In genomic region chr17:30932836-30933235, GRCm38 (mm10) we compare ENCODE assay signal across 25 mouse cellular contexts. TPM values are rescaled to one million over a fixed set of nuclear protein-coding genes. Genes with fewer than 3 reads are reported as not detected.
A peak's percentile ranks its signal among the peaks of the same experiment; 100 is the strongest.
DNase-seq lines count a peak whose midpoint lies in the region; ATAC-seq and TF ChIP-seq lines count a peak whose summit lies in the region.
"Had no signal": no experiment of that assay in that cellular context is flagged by ENCODE, and none has a peak within 500 bp of the region (broad histone marks: within the 10 kb centered on the region; RNA-seq: fewer than 3 reads in every experiment).

No protein-coding gene starts in this region.

- no peak for TF ChIP-seq CTCF in G1E (IDR thresholded peaks at IDR 0.05; ENCODE audit: low read depth, low read length)
- no peak for TF ChIP-seq CTCF in left cerebral cortex, adult 2 months (IDR thresholded peaks at IDR 0.05)
- no peak for TF ChIP-seq CTCF in liver, postnatal 0 days (IDR thresholded peaks at IDR 0.05; ENCODE audit: low read depth)

- no peak for TF ChIP-seq EP300 in liver, postnatal 0 days (IDR thresholded peaks at IDR 0.05; ENCODE audit: low read depth)

- intact Hi-C loops in left cerebral cortex, postnatal 4 days (cut with DNase I): no loop called here
- intact Hi-C loops in left cerebral cortex, adult 2 months (cut with DNase I): no loop called here

- 87% methylated on average over 5 of the region's 5 CpGs for WGBS in midbrain, embryonic 11.5 days
- WGBS in midbrain, embryonic 15.5 days: 90% methylated on average over 5 of the region's 5 CpGs
- 34% methylated on average over 5 of the region's 5 CpGs for WGBS in limb, embryonic 10.5 days
- 82% methylated on average over 5 of the region's 5 CpGs for WGBS in liver, postnatal 0 days (ENCODE audit: insufficient replicate concordance)

- H3K27ac ChIP-seq in midbrain, embryonic 11.5 days (ENCODE audit: low read depth, low read length): no peak overlapping the region
- H3K27ac ChIP-seq in midbrain, embryonic 15.5 days: no peak overlapping the region
- no peak overlapping the region for H3K27ac ChIP-seq in limb, embryonic 10.5 days
- H3K27ac ChIP-seq in left cerebral cortex, adult 2 months: no peak overlapping the region
- H3K27ac ChIP-seq in liver, postnatal 0 days (ENCODE audit: low read depth): no peak overlapping the region
- H3K27ac ChIP-seq: embryonic facial prominence, embryonic 10.5 days; embryonic facial prominence, embryonic 12.5 days; forebrain, embryonic 13.5 days; forebrain, embryonic 15.5 days had no signal

- ATAC-seq in midbrain, embryonic 11.5 days (ENCODE audit: low FRiP score): no peak
- no peak for ATAC-seq in midbrain, embryonic 15.5 days (replicated peaks)
- no peak for ATAC-seq in G1E (ENCODE audit: extremely low read depth, insufficient number of reproducible peaks, low FRiP score, poor library complexity, severe bottlenecking)
- ATAC-seq in liver, postnatal 0 days: no peak
- ATAC-seq: activated CD4-positive, CD25-positive, alpha-beta regulatory T cell, adult 4 months; forebrain, embryonic 13.5 days; forebrain, embryonic 15.5 days; forebrain, postnatal 0 days; Patski had no signal

- H3K27me3 ChIP-seq in midbrain, embryonic 11.5 days (ENCODE audit: control insufficient read depth, insufficient read depth, low read length): no peaks in the 10 kb centered on the region
- H3K27me3 ChIP-seq in midbrain, embryonic 15.5 days (replicated peaks): no peaks in the 10 kb centered on the region
- no peaks in the 10 kb centered on the region for H3K27me3 ChIP-seq in G1E (ENCODE audit: insufficient read depth, low read length)
- no peaks in the 10 kb centered on the region; the same call in 1 of the 2 replicates for H3K27me3 ChIP-seq in limb, embryonic 10.5 days (ENCODE audit: low read depth, poor library complexity, severe bottlenecking)
- H3K27me3 ChIP-seq in liver, postnatal 0 days (ENCODE audit: insufficient read depth, low read length): no peaks in the 10 kb centered on the region
- H3K27me3 ChIP-seq: embryonic facial prominence, embryonic 12.5 days; forebrain, embryonic 13.5 days; forebrain, embryonic 15.5 days; Patski had no signal

- H3K36me3 ChIP-seq in midbrain, embryonic 11.5 days (ENCODE audit: control insufficient read depth, insufficient read depth, low read length): no peaks in the 10 kb centered on the region
- H3K36me3 ChIP-seq in midbrain, embryonic 15.5 days (replicated peaks): no peaks in the 10 kb centered on the region
- H3K36me3 ChIP-seq in G1E (replicated peaks): no peaks in the 10 kb centered on the region
- H3K36me3 ChIP-seq in limb, embryonic 10.5 days: no peaks in the 10 kb centered on the region
- no peaks in the 10 kb centered on the region for H3K36me3 ChIP-seq in liver, postnatal 0 days (replicated peaks; ENCODE audit: insufficient read depth, low read length)
- H3K36me3 ChIP-seq: embryonic facial prominence, embryonic 10.5 days; embryonic facial prominence, embryonic 12.5 days; forebrain, embryonic 15.5 days had no signal

- no peaks in the 10 kb centered on the region for H3K9me3 ChIP-seq in midbrain, embryonic 11.5 days (ENCODE audit: control insufficient read depth, low read length)
- no peaks in the 10 kb centered on the region for H3K9me3 ChIP-seq in midbrain, embryonic 15.5 days
- peaks cover 87% of the 10 kb centered on the region for H3K9me3 ChIP-seq in G1E (replicated peaks)
- no peaks in the 10 kb centered on the region for H3K9me3 ChIP-seq in limb, embryonic 10.5 days (replicated peaks)
- no peaks in the 10 kb centered on the region for H3K9me3 ChIP-seq in liver, postnatal 0 days (ENCODE audit: low read length)
- H3K9me3 ChIP-seq: embryonic facial prominence, embryonic 10.5 days; embryonic facial prominence, embryonic 12.5 days; forebrain, embryonic 13.5 days; forebrain, embryonic 15.5 days had no signal

- peak; percentile 81 for DNase-seq in midbrain, embryonic 11.5 days (ENCODE audit: low spot score, missing footprints)
- DNase-seq in G1E (ENCODE audit: low spot score): no peak
- DNase-seq in embryo, embryonic 10.5 days (ENCODE audit: low spot score): peak; percentile 54
- peak; percentile 59 for DNase-seq in limb, embryonic 10.5 days (ENCODE audit: low spot score)
- no peak for DNase-seq in left cerebral cortex, postnatal 4 days
- DNase-seq in left cerebral cortex, adult 2 months (ENCODE audit: extremely low spot score in 1 of 2, low spot score in 2 of 2): no peak
- no peak for DNase-seq in liver, postnatal 0 days
- DNase-seq: adrenal gland, adult 8-10 months; adrenal gland, postnatal 14 days; adrenal gland, postnatal 36 days; cerebellum, adult 11-12 months; cerebellum, adult 2 months; cerebellum, adult 9-10 months; cerebellum, postnatal 10 days; cerebellum, postnatal 25 days; forebrain, postnatal 0 days had no signal

- H3K4me3 ChIP-seq in midbrain, embryonic 11.5 days (ENCODE audit: low read depth, low read length): no peak overlapping the region
- no peak overlapping the region for H3K4me3 ChIP-seq in midbrain, embryonic 15.5 days
- H3K4me3 ChIP-seq in G1E (ENCODE audit: low read depth, low read length): 0 out of 2 replicates have a peak overlapping the region, but pooled peaks have one; percentile 27
- H3K4me3 ChIP-seq in limb, embryonic 10.5 days: no peak overlapping the region
- H3K4me3 ChIP-seq in left cerebral cortex, adult 2 months: no peak overlapping the region
- no peak overlapping the region for H3K4me3 ChIP-seq in liver, postnatal 0 days (ENCODE audit: low read depth, low read length)
- H3K4me3 ChIP-seq: embryonic facial prominence, embryonic 10.5 days; embryonic facial prominence, embryonic 12.5 days; forebrain, embryonic 13.5 days; forebrain, embryonic 15.5 days had no signal

- H3K9ac ChIP-seq in midbrain, embryonic 11.5 days (ENCODE audit: low read length): no peak overlapping the region
- no peak overlapping the region for H3K9ac ChIP-seq in midbrain, embryonic 15.5 days
- no peak overlapping the region for H3K9ac ChIP-seq in liver, postnatal 0 days (replicated peaks)
- H3K9ac ChIP-seq: embryonic facial prominence, embryonic 12.5 days; forebrain, embryonic 13.5 days; forebrain, embryonic 15.5 days; forebrain, postnatal 0 days had no signal

- H3K4me1 ChIP-seq in midbrain, embryonic 11.5 days (ENCODE audit: control insufficient read depth, insufficient read depth, low read length): no peaks in the 10 kb centered on the region
- H3K4me1 ChIP-seq in midbrain, embryonic 15.5 days: no peaks in the 10 kb centered on the region
- no peaks in the 10 kb centered on the region for H3K4me1 ChIP-seq in G1E (ENCODE audit: insufficient read depth, low read depth, low read length)
- peaks cover 19% of the 10 kb centered on the region for H3K4me1 ChIP-seq in limb, embryonic 10.5 days
- H3K4me1 ChIP-seq in liver, postnatal 0 days (ENCODE audit: insufficient read depth): no peaks in the 10 kb centered on the region
- H3K4me1 ChIP-seq: embryonic facial prominence, embryonic 12.5 days; forebrain, embryonic 15.5 days had no signal

- H3K4me2 ChIP-seq in midbrain, embryonic 11.5 days: no peak overlapping the region
- H3K4me2 ChIP-seq in midbrain, embryonic 15.5 days: no peak overlapping the region
- H3K4me2 ChIP-seq in liver, postnatal 0 days (ENCODE audit: low read depth, low read length): no peak overlapping the region
- H3K4me2 ChIP-seq: embryonic facial prominence, embryonic 12.5 days; forebrain, embryonic 13.5 days; forebrain, embryonic 15.5 days had no signal

RNA-seq across cellular contexts. Expression of gene Umodl1, which starts 21.6 kb away (rescaled TPM):
- polyA plus RNA-seq in midbrain, embryonic 11.5 days (2014; fragmentation: Nextera tagmentation; extraction: Ambion mirVana): 0.07 TPM in 1 of 2 replicates, not detected in the other
- 0.04 TPM in 1 of 2 replicates, not detected in the other for polyA plus RNA-seq in midbrain, embryonic 15.5 days (2015; fragmentation: Nextera tagmentation; extraction: Ambion mirVana)
- total RNA-seq in G1E (2014; fragmentation: Nextera tagmentation) (not detected in 2 replicates), G1E (2017) (0.16 TPM in 1 of 2 replicates, not detected in the other)
- polyA plus RNA-seq in G1E (2012): 0.01 TPM in 1 of 2 replicates, not detected in the other
- polyA plus RNA-seq in limb, embryonic 10.5 days (2016; fragmentation: Nextera tagmentation; extraction: Ambion mirVana): 0.09 and 0.24 TPM in 2 replicates
- under 1 TPM in 1 of 2 experiments, not detected in 1; 0.14 TPM for total RNA-seq in left cerebral cortex, postnatal 4 days (2021)
- under 1 TPM; 0.14 to 0.16 TPM for total RNA-seq in left cerebral cortex, adult 2 months (2021)
- polyA plus RNA-seq in liver, postnatal 0 days (2015; fragmentation: Nextera tagmentation; extraction: Ambion mirVana): 0.05 and 0.17 TPM in 2 replicates
- total RNA-seq: ES-E14 had no signal
- polyA plus RNA-seq: activated CD4-positive, CD25-positive, alpha-beta regulatory T cell, adult 4 months; C2C12; forebrain, embryonic 13.5 days; forebrain, embryonic 15.5 days; Patski had no signal

RNA-seq across cellular contexts. Expression of gene Glp1r, which starts 31.2 kb away (rescaled TPM):
- 0.04 and 0.10 TPM in 2 replicates for polyA plus RNA-seq in midbrain, embryonic 11.5 days (2014; fragmentation: Nextera tagmentation; extraction: Ambion mirVana)
- polyA plus RNA-seq in midbrain, embryonic 15.5 days (2015; fragmentation: Nextera tagmentation; extraction: Ambion mirVana): 0.71 and 0.75 TPM in 2 replicates
- total RNA-seq in G1E (2014; fragmentation: Nextera tagmentation) (not detected in 2 replicates), G1E (2017) (0.05 TPM in 1 of 2 replicates, not detected in the other)
- not detected in 2 replicates for polyA plus RNA-seq in G1E (2012)
- 0.10 TPM in 1 of 2 replicates, not detected in the other for polyA plus RNA-seq in limb, embryonic 10.5 days (2016; fragmentation: Nextera tagmentation; extraction: Ambion mirVana)
- under 1 TPM; 0.32 to 0.58 TPM for total RNA-seq in left cerebral cortex, postnatal 4 days (2021)
- total RNA-seq in left cerebral cortex, adult 2 months (2021): 1 to 10 TPM in 1 of 2 experiments, under 1 TPM in 1; 0.86 to 2.1 TPM
- not detected in 2 replicates for polyA plus RNA-seq in liver, postnatal 0 days (2015; fragmentation: Nextera tagmentation; extraction: Ambion mirVana)
- polyA plus RNA-seq: embryonic facial prominence, embryonic 12.5 days; Patski had no signal

Comparison
In these comparisons a context has a peak if more than half of its experiments do, and no peak if none do; other contexts are left out.
1. DNase-seq: peak in midbrain, embryonic 11.5 days (single experiment), embryo, embryonic 10.5 days (single experiment) and limb, embryonic 10.5 days (single experiment); none in G1E (single experiment), left cerebral cortex, postnatal 4 days (single experiment), left cerebral cortex, adult 2 months (0 of 2) and liver, postnatal 0 days (single experiment).